Mouse (Mus musculus) lung, postnatal 14 days (tissue): ENCODE measurements around the gene Rims3.

Experiments
- DNase-seq: peaks from one replicate; pipeline ENCODE4 v3.0.0; 2021

The Rims3 gene

DNA sequence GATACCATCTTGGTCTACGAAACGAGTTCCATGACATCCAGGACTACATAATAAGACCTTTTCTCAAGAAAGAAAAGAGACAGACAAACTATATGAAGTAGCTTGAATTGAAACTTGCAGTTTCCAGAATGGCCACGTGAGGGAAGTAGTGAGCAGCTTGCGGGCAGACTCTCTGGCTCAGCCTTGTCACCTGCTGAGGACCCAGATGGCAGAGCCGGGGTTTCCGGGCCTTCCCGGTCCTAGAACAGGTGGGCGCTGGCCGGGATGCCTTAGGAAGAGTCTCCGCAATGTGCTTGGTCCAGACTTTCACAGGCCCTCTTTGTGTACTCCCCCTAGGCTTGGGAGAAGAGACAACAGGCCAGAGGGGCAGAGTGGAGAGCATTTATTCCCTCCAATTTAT is 3.7 kb upstream of the Rims3 start:
- peak; percentile 79 for DNase-seq

DNA sequence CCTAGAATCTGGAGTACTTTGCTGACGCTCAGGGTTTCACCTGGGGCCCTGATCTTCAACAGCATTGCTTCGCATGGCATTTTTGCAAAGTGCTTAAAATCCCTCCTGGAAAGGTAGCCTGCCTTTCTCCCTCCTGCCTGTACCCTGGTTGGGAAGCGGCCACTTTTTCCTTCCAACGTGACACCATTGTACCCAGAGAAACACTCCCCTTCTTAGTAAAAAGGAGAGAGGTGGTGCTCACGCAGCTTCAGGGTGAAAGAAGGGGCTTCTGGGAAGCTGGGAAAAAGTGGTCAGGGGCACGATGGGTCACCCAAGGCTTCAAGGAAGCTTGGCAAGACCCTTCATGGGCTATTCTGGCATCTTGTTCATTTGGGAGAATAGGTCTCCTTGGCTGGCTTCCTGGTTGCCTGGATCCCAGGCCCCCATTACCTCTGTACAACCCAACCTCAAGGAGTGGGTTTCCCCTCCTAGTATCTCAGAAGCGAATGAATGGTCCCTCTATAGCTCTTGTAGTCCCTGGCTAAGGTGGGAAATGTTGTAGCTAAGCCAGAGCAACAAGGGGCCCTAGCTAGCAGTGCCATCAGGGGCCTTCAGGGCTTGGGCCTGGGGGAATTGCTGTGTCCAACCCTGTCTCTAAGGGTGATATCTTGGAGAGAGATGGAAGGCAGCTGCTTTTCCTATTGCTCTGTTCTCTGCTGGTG is 894 bp downstream of the Rims3 start:
- no peak for DNase-seq

DNA sequence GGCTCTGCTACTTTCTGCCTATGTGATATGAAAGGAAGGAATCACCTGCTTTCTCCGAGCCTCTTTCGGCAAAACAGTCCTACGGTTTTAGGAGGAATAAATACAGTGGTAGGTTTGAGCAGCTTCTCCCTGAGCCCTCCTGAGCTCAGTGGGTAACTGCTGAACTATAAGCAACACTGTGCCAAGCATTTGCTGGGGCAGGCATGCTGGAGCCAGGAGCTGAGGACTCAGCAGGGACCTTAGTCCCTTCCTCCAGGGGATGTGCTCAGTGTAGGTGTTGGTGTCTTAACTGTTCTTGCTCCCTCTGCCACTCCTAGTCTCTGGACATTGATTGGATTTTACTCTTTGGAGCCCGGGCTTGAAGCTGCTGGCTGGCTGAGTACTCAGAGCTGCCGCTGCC is 1.8 kb downstream of the Rims3 start:
- DNase-seq: no peak

DNA sequence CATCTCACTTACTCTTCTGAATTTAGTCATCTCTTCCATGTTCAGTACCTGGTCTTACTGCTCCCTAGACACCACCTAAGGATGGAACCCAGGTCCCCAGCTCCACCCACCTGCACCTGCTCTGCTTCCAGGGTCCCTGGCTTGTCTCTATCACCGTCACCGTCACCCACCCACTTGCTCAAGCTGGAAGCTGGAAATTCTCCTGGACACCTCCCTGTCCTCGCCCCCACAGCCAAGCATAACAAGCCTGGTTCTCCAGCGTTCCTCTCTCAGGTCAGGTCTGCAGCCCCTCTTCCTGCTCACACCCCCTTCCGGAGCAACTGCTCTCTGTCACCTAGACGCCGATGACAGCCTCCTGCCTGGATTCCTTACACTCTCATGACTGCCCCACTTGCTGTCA is 5.2 kb downstream of the Rims3 start:
- DNase-seq: no peak

DNA sequence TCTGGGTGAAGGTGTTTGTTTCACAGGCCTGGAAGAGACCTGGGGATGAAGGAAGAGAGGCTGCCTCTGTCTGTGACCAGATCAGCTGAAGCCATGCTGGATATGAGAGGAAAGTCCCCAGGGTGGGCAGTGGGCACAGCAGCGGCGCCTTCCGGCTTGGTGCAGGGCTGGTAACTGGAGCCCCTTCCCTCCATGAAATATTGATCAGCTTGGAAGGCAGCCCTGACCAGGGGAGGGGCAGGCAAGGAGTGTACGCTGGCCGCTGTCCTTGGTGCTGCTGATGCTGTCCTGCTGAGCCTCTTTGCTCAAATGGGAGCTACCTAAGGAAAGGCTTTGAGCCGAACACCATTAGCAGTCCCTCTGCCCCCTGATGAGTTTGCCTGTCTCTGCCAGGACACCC is 11.6 kb downstream of the Rims3 start:
- peak; percentile 40 for DNase-seq

DNA sequence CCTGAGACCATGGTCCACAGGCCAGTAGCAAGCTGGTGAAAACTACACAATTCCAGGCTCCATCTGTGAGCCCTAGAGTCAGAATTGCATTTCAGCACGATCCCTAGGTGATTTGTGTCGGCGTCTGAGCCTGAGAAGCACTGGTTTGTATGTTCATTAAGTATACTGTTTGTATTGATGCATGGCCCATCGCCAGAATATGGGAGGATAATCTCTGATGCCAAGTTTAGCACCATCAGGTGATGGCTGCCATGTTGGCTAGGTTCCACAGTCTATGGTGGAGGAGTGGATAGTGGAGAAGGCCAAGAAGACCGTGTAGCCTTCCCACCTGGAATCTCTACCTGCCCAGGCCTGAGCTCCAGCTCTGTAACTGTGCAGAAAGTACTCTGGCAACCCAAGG is 13.6 kb downstream of the Rims3 start:
- DNase-seq: no peak

DNA sequence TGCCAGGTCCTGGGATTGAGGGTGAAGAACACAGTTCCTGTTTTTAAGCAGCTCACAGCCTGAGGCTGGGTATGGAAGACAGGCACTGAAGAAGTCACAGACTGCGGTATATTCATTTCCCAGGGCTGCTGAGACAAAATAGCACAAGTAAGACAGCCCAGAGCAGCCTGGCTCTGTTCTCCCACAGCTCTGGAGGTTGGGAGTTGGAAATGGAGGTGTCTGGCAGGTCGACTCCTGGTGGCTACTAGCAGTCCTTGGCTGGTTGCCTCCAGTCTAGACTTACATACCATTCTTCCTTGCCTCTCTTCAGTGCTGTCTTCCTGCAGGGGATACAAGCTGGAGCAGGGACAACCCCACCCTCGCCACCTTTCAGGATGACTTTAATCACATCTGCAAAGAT is 14.4 kb downstream of the Rims3 start:
- no peak for DNase-seq

DNA sequence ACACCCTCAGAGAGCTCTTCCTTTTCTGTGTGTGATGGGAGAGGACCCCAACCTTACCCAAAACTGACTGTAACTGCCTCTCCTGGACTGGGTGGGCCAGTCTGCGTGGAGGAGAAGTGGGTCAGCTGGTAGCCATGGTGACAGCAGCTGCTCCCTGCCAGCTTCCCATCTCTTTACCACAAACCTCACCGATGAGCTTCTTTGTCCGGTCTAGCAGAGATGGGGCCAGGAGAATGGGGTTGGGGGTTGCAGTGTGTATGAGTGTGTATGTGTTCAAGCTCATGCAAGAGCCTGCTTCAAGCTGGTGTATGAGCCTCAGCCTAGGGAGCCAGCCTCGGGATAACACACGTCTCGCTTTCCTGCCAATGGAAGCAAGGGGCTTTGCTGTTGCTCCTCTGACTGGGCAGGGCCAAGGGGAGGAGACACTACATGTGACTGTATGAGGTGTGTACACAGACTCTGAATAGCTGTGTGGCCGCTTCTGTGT is 15.7 kb downstream of the Rims3 start:
- DNase-seq: no peak

DNA sequence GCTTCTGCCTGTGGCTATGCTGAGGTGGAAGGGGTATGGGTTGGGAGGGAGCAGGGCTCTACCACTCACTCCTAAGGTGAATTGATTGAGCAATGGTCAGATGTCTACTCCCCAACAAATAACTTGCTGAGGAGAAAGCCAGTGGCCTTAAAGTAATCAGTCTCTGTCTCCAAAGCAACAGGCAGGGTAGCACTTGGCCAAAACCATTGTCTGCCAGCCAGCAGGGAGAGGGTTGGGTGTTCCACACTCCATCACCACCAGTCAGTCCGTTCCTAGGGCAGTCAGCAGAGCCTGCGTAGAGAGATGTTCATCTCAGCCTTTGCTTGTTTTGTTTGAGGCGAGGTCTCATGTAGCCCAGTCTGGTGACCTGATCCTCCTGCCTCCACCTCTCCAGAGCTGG is 21.3 kb downstream of the Rims3 start:
- DNase-seq: no peak

DNA sequence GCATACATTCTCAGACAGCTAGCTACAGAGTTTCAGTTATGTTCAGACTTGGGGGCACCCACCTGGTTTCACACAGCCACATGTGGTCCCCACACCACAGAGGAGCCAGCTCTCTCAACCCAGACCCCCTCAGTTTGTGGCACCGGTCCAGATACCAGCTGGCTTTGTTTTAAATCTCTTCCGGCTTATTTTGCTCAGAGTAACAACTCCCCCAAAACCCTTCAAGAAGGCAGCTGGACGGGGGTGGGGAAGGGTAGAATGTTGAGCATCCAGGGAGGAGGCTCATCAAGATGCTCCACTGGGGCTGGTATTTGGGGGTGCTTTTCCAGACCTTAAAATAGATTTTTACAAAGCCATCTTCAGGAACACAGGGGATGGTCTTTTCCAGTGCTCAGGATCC is 24.1 kb downstream of the Rims3 start:
- DNase-seq: no peak

DNA sequence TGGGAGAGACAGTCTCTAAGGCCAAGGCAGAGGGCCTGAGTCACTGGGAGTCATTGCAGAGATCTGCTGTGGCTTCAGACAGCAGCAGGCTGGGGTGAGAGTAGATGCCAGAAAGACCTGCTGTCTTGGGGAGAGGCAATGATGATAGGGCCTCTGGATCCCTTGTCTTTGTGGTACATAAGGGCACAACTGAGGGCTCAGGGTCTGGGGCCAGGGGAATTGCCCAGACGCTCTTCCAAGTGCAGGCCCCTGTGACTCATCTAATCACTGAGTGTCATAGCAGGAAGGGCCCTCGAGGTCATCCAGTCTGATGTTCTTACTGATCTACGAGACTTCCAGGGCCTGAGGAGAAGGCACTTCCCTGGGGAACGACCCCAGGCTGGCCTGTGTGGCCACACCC is 24.8 kb downstream of the Rims3 start:
- no peak for DNase-seq

DNA sequence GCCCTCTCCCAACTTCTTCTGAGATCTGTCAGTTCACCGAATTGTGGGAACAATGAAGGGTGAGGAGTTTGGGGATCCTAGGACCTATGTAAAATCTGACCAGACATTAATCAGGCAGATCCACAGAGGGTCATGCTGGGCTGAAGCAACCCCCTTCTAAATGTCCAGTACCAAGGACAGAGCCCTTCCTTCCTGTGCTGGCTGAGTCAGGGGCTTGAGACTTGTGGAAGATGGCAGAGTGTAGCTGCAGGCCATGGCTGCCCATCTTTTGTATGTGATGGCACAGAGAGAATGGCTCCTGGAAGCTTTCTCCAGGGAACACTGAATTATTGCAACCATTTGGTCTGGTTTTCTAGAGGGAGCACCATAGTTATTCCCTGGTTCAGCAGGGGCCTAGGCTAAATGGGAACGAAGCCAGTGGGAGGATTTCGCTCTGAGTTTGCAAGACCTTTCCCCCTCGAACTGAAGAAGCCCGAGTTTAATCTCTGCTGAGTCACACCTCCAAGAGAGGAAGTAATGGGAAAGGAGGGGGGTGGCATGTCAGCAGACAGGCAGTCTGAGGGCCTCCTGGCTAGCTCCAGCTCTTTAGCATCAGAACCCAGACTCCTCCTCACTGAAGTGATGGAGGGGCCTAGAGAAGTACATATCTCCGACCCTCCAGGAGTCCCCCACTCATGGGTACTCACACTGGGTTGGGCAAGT is 26.3 kb downstream of the Rims3 start:
- DNase-seq: no peak

DNA sequence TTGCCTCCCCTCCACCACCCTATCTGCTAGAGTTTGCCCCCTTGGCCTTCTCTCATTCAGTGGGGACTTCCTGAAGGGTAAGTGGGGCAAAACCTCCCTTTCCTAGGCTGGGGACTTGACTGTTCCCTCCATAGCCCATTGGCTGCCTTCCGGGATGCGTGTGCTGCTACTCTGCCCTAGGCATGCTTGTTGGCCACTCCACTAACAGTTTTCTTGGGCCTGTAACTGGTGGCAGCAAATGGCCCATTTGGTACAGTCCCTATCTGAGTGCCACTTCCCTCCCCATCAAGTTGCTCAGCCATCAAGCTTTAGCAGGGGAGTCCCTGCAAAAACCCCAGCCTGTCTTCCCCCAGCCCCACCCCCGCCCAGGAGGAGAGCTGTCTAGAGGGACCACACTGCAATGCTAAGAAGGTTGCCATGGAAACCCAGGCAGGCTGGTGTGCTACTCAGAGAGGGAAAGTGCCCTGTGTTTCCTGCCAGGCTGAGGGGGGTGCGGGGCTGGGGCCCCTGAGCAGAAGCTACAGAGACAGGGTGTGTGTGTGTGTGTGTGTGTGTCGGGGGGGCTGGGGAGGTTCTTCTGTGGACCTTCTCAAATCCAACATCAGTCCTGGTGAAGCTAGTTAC is 27.5 kb downstream of the Rims3 start:
- DNase-seq: no peak

DNA sequence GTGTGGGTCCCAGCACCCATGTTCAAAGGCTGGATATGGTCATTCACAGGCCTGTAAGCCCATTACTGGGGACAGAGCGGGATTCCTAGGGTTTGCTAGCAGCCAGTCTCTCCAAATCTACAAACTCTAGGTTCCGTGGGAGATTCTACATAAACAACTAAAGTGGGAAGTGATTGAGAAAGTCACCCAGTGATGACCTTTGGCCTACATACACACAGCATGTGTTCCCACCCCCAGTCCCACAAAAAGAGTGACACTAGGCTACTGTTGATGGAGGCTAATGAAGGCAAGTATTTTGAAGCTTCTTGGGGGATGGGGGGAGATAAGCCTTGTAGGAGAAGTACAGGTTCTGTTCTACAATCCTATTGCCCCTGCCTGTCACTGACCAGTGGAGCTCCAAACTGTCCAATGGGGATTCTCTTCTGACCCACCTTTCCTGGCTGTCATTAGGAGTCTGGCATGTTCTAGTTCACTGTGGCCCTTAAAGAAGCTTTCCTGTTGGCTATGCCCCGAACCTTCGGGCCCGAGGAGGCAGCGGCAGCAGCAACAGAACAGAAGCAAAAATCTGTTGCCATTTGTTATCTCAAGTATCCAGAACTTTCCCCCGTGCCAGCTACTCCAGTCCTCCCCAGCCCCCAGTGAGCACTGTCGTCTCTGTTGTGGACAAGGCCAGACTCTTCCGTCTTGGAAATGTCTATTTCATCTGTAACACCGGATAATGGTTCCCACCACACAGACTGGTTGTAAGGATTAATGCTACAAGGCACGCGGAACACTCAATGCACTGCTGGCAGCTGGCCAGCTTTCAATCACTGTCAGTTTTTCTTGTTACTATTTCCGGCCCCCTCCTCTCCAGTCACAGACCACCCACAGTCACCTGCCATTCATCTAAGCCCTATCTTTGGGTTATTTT is 30.8 kb downstream of the Rims3 start:
- DNase-seq: no peak

DNA sequence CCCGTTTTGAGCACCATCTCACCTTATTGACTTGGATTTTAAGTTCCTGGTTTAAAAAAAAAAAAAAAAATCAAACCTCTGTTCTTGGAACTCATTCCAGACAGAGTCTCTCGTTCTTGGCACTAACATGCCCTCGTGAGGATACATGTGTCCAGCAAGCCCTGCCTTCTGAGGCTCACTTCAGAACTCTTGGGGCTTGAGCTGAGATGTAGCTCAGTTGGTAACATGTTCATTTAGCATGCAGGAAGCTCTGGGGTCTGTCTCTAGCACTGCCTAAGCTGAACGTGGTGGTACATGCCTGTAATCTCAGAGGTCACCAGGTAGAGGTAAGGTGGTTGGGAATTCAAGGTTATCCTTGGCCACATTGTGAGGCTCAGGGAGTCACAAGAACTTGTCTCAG is 31.5 kb downstream of the Rims3 start:
- no peak for DNase-seq

DNA sequence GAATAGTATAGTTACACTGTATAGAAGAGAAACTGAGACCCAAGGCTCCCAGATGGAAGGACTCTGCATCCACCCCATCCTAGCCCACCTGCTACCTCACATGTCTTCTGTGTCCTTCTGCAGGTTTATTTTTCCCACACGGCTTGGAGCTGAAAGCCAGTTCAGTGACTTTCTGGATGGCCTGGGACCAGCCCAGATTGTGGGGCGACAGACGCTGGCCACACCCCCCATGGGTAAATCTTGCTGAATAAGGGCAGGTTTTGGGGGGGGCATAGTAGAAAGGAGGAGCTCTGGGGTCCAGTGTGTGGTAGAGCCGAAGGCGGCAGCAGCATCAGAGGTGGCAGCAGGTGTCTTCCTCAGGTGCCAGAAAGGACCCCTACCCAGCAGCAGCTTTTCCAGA is 32.2 kb downstream of the Rims3 start:
- no peak for DNase-seq

DNA sequence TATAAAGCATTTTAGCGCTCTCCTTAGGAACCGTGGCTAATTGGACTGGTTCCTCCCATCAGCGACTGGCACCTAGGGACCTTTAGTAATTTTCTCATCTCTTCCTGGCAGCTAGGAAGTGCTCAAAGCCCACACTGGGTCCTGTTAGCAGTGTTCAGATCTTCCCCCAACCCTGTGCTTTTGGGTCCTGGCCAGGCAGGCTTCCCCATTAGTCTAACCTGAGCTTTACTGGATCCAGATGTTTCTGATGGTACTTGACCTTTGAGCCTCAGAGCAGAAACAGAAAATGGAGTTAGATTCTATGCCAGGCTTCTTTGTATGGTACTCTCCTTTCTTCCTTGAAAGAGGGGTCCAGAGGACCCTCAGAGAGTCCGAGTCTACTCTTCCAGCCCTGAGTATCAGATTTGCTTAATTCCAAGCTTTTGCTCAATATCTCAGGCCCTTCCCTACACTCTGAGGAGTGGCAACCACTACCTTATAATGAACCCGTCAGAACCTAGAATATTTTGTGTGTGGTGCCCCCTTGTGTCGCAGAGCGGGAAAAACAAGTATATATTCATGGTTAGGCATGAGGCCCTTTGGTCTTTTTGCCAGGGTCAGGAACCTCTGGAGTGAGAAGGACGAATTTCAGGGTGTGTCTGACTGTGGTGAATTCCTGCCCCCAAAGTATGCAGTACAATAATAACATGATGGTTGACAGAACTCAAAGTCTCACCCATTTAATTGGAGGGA is 32.9 kb downstream of the Rims3 start:
- DNase-seq: peak; percentile 60

DNA sequence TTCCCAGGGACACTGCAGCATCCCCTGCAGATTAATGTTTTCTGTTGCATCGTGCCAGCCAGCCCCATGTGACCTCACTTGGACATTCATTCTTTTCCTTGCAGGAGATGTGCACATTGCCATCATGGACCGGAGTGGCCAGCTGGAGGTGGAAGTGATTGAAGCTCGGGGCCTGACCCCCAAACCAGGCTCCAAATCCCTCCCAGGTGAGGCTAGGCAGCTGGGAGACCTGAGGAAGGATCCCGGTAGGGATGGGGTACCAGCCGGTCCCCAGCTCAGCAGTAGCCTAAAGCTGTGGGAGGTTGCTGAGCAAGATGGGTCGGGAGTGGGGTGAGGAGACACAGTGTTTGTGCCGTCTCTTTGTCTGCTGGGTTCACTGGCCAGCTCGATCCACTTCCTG is 34.3 kb downstream of the Rims3 start:
- DNase-seq: no peak

DNA sequence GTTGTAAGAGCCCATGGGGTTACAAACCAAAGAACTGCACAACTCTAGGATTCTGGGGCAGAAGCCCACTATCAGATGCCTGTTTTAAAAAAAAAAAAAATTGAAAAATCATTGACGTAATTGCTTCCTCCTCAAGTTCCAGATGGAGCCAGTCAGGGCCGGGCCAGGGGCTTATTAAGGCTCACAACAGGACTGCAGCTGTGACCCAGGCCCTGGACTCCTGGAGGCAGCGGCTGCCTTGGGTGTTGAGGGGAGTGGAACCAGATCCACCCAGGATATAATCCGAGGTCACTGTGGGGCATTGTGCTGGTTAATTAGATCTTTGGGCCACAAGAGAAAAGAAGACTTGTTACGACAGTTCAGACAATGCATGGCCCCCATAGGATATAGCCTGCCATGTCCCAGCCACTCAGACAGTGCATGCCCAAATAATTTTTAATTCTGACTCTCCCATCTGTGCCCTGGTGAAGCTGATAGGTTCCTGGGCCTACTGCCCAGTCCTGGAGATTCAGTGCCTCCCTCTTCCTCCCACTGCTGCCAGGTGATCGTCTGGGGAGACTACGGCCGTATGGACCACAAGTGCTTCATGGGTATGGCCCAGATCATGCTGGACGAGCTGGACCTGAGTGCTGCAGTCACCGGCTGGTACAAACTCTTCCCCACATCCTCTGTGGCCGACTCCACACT is 36.3 kb downstream of the Rims3 start:
- DNase-seq: no peak

DNA sequence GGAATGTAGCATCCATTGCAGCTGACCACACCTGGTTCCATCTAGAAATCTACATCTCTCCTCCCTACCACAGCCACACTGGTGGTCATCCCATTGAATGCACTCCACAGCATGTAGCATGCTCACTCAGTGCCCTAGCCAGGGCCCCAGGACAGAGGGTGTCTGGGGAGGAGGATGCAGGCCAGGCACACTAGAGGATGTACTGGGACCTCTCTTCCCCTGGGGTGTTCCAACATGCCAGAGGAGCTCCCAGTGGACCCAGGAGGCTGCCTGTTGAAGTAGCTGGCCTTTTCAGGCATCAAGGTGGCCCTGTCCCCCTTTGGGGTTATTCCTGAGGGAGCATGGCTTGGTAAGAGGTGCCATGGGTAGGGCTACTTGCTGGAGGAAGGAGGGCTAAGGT is 37.3 kb downstream of the Rims3 start:
- no peak for DNase-seq

DNA sequence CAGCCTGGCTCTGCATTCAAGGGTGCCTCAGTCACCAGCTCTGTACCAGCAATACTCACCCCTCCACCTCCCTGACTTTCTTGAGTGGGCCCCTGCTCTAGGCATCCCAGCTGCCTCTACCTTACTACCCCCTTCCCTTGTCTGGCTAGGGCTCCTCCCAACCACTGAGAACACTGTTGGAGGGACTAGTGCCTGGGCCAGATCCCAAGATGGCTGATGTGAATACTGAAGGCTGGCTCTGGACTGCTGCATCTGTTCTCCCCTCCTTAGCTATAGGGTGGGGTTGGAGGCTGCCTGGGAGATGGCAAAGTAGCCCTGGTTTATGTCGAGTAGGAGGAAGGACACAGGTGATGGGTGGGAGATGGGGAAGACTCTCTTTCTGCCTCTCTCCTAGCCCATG is 37.9 kb downstream of the Rims3 start:
- DNase-seq: no peak
